Mouse (Mus musculus) embryo, embryonic 11 days (tissue): Measurements from ENCODE around the gene Actl6a.

Experiments
- DNase-seq: peaks from one replicate; pipeline ENCODE4 v3.0.0-alpha.2; 2015

Gene Actl6a

GRCm38 (mm10) chr3:32749820-32750579 lies 43.9 kb downstream of the Actl6a start:
- DNase-seq = no peak

GRCm38 (mm10) chr3:32754384-32754915 lies 48.4 kb downstream of the Actl6a start:
- no peak for DNase-seq

- no peak for DNase-seq
Observed at GRCm38 (mm10) chr3:32759212-32759611, 53.1 kb downstream of the Actl6a start.

- DNase-seq = no peak
Observed at GRCm38 (mm10) chr3:32762962-32763361, 56.9 kb downstream of the Actl6a start.

- no peak for DNase-seq
Observed at GRCm38 (mm10) chr3:32763902-32764301, 57.8 kb downstream of the Actl6a start.

- DNase-seq = no peak
Observed at GRCm38 (mm10) chr3:32770781-32771180, 64.7 kb downstream of the Actl6a start.
